Comparison of ENCODE assay signal across 12 mouse cellular contexts in the genomic region with DNA sequence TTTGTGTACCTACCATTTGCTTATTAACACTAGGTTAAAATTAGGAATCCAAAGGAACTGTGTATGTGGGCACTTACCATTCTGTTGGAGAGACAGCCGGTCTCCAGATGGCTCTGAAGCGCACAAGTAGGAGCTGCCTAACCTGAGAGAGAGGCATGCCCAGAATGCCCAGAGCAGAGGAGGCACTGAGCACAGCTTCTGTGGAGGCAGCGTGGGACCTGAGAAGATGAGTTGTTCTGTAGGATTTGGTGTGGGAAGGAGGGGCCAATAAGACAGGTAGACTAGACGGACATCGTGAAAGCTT. TPM values are rescaled to one million over a fixed set of nuclear protein-coding genes. Genes with fewer than 3 reads are reported as not detected.
DNase-seq lines count a peak whose midpoint lies in the region; ATAC-seq lines count a peak whose summit lies in the region.
"Had no signal": no experiment of that assay in that cellular context is flagged by ENCODE, and none has a peak within 500 bp of the region (broad histone marks: within the 10 kb centered on the region; RNA-seq: fewer than 3 reads in every experiment).

No protein-coding gene starts in this region.

- ATAC-seq in heart, embryonic 13.5 days (ENCODE audit: extremely low read depth, insufficient number of reproducible peaks, low FRiP score, low TSS enrichment): no peak
- ATAC-seq in liver, embryonic 11.5 days (replicated peaks; ENCODE audit: low FRiP score): no peak
- no peak for ATAC-seq in liver, embryonic 12.5 days
- ATAC-seq: intestine, embryonic 16.5 days had no signal

- H3K4me2 ChIP-seq in heart, embryonic 13.5 days: no peak overlapping the region
- H3K4me2 ChIP-seq in liver, embryonic 11.5 days: no peak overlapping the region
- H3K4me2 ChIP-seq in liver, embryonic 12.5 days: no peak overlapping the region

- 0 out of 2 replicates have a peak overlapping the region, but pooled peaks have one; percentile 24 for H3K9ac ChIP-seq in heart, embryonic 13.5 days
- no peak overlapping the region for H3K9ac ChIP-seq in liver, embryonic 11.5 days (ENCODE audit: low read depth, low read length)
- no peak overlapping the region for H3K9ac ChIP-seq in liver, embryonic 12.5 days

- H3K27me3 ChIP-seq in heart, embryonic 13.5 days (replicated peaks): no peaks in the 10 kb centered on the region
- no peaks in the 10 kb centered on the region for H3K27me3 ChIP-seq in liver, embryonic 11.5 days (replicated peaks; ENCODE audit: control insufficient read depth, insufficient read depth, low read length)
- no peaks in the 10 kb centered on the region for H3K27me3 ChIP-seq in liver, embryonic 12.5 days (replicated peaks)

- 85% methylated on average over 5 of the region's 5 CpGs for WGBS in heart, embryonic 13.5 days
- 90% methylated on average over 5 of the region's 5 CpGs for WGBS in liver, embryonic 11.5 days
- WGBS in liver, embryonic 12.5 days (ENCODE audit: insufficient replicate concordance): 83% methylated on average over 5 of the region's 5 CpGs

- H3K36me3 ChIP-seq in heart, embryonic 13.5 days: 0 out of 2 replicates have a peak, but pooled peaks cover 3% of the 10 kb centered on the region
- H3K36me3 ChIP-seq in liver, embryonic 11.5 days (ENCODE audit: control insufficient read depth, insufficient read depth, low read length): no peaks in the 10 kb centered on the region
- H3K36me3 ChIP-seq in liver, embryonic 12.5 days: no peaks in the 10 kb centered on the region

- H3K27ac ChIP-seq in heart, embryonic 13.5 days (replicated peaks): peak overlapping the region; percentile 20; the same call in 1 of the 2 replicates
- H3K27ac ChIP-seq in liver, embryonic 11.5 days (ENCODE audit: low read depth, low read length): no peak overlapping the region
- no peak overlapping the region for H3K27ac ChIP-seq in liver, embryonic 12.5 days

- no peak for DNase-seq in heart, postnatal 4 days
- peak; percentile 86 for DNase-seq in cerebellum, adult 11-12 months
- DNase-seq in frontal cortex, adult 2 months (ENCODE audit: extremely low spot score in 1 of 2, low spot score in 1 of 2): peak; percentile 79 to 87
- peak; percentile 80 to 84 for DNase-seq in right cerebral cortex, adult 2 months (ENCODE audit: low spot score in 2 of 2)
- DNase-seq in liver, embryonic 11.5 days (ENCODE audit: low spot score): no peak
- no peak for DNase-seq in gastrocnemius, adult 18-20 months (ENCODE audit: low spot score)
- DNase-seq: adrenal gland, postnatal 10 days; heart, postnatal 36 days had no signal

- H3K9me3 ChIP-seq in heart, embryonic 13.5 days: no peaks in the 10 kb centered on the region
- H3K9me3 ChIP-seq in liver, embryonic 11.5 days (ENCODE audit: control insufficient read depth, low read length): no peaks in the 10 kb centered on the region
- no peaks in the 10 kb centered on the region for H3K9me3 ChIP-seq in liver, embryonic 12.5 days (replicated peaks)

- H3K4me1 ChIP-seq in heart, embryonic 13.5 days: peaks cover 76% of the 10 kb centered on the region
- peaks cover 29% of the 10 kb centered on the region for H3K4me1 ChIP-seq in liver, embryonic 11.5 days (replicated peaks; ENCODE audit: control insufficient read depth, insufficient read depth, low read length)
- peaks cover 88% of the 10 kb centered on the region for H3K4me1 ChIP-seq in liver, embryonic 12.5 days

- H3K4me3 ChIP-seq in heart, embryonic 13.5 days: no peak overlapping the region
- no peak overlapping the region for H3K4me3 ChIP-seq in liver, embryonic 11.5 days (ENCODE audit: low read depth, low read length)
- H3K4me3 ChIP-seq in liver, embryonic 12.5 days: no peak overlapping the region
- H3K4me3 ChIP-seq: erythroblast, embryonic 14.5 days had no signal

RNA-seq across cellular contexts. Expression of a gene that starts 10.5 kb away (rescaled TPM):
- 11.4 and 12.0 TPM in 2 replicates for polyA plus RNA-seq in heart, embryonic 13.5 days (2015; fragmentation: Nextera tagmentation; extraction: Ambion mirVana)
- 10 to 100 TPM; 19.6 to 22.4 TPM for total RNA-seq in heart, postnatal 4 days (2021)
- 24.5 and 24.7 TPM in 2 replicates for polyA plus RNA-seq in frontal cortex, adult 2 months (2012; rRNA removed)
- polyA plus RNA-seq in liver, embryonic 11.5 days (2014; fragmentation: Nextera tagmentation; extraction: Ambion mirVana): 19.6 and 23.0 TPM in 2 replicates
- 11.9 and 12.3 TPM in 2 replicates for polyA plus RNA-seq in liver, embryonic 12.5 days (2016; fragmentation: Nextera tagmentation; extraction: Ambion mirVana)
- total RNA-seq in gastrocnemius, adult 18-20 months (2021): 1 to 10 TPM; 2.2 to 4.0 TPM

Comparison
In these comparisons a context has a peak if more than half of its experiments do, and no peak if none do; other contexts are left out.
1. DNase-seq: peak in cerebellum, adult 11-12 months (single experiment), frontal cortex, adult 2 months (2 of 2) and right cerebral cortex, adult 2 months (2 of 2); none in heart, postnatal 4 days (single experiment), liver, embryonic 11.5 days (single experiment) and gastrocnemius, adult 18-20 months (single experiment).